Mouse (Mus musculus) frontal cortex, adult (tissue): ENCODE measurements around the gene Tnfrsf17.
"Not testable (repeated sequence)": the region's sequence is repeated elsewhere in the genome, so short reads cannot be mapped to it uniquely, and the experiment has no call there.

ENCODE experiments used
- ATAC-seq: cut with Nextera tagmentation; 2 replicates; pipeline ENCODE4 v1.9.2; 2017; ENCODE audit warnings: mild to moderate bottlenecking, moderate library complexity, mixed read lengths; ENCODE audit not compliant: low TSS enrichment

Gene Tnfrsf17

GRCm38 (mm10) chr16:11343292-11343815, 29.7 kb downstream of the Tnfrsf17 start:
- no peak; the same call in 1 of the 2 replicates for ATAC-seq

GRCm38 (mm10) chr16:11351903-11352302, 38.3 kb downstream of the Tnfrsf17 start:
- no peak for ATAC-seq

- no peak for ATAC-seq
These were observed 45.6 kb downstream of the Tnfrsf17 start for GRCm38 (mm10) chr16:11359173-11359572.

GRCm38 (mm10) chr16:11359919-11360318, 46.3 kb downstream of the Tnfrsf17 start:
- ATAC-seq, result no peak

- ATAC-seq, result not testable (repeated sequence)
These were observed 47.0 kb downstream of the Tnfrsf17 start for GRCm38 (mm10) chr16:11360576-11360975.

GRCm38 (mm10) chr16:11365626-11366025, 52.0 kb downstream of the Tnfrsf17 start:
- ATAC-seq, result no peak

GRCm38 (mm10) chr16:11366851-11367250, 53.2 kb downstream of the Tnfrsf17 start:
- no peak for ATAC-seq

GRCm38 (mm10) chr16:11368412-11368811, 54.8 kb downstream of the Tnfrsf17 start:
- no peak for ATAC-seq

GRCm38 (mm10) chr16:11369162-11369561, 55.5 kb downstream of the Tnfrsf17 start:
- no peak for ATAC-seq

- no peak for ATAC-seq
These were observed 56.0 kb downstream of the Tnfrsf17 start for GRCm38 (mm10) chr16:11369642-11370041.
